Mouse (Mus musculus) stomach, embryonic 15.5 days (tissue): ENCODE data around the gene Lcn2. TPM values are rescaled to one million over a fixed set of nuclear protein-coding genes. Genes with fewer than 3 reads are reported as not detected.
A peak's percentile ranks its signal among the peaks of the same experiment; 100 is the strongest.

Experiments
- ATAC-seq: fragments of 200-750 bp; cut with Nextera tagmentation; 2 replicates; pipeline ENCODE4 v1.8.0; 2017; ENCODE audit warnings: low read depth, moderate number of reproducible peaks, moderate TSS enrichment; ENCODE audit not compliant: insufficient read depth, low FRiP score
- H3K27ac ChIP-seq: fragments of 300-500 bp; sonication (generic); 2 replicates; pipeline ENCODE4 v1.5.1; 2015; ENCODE audit warnings: mild to moderate bottlenecking, inconsistent platforms
- H3K27me3 ChIP-seq: fragments of 300-500 bp; sonication (generic); replicated peaks from 2 replicates; pipeline ENCODE4 v1.6.1; 2015; ENCODE audit warnings: inconsistent platforms
- H3K36me3 ChIP-seq: fragments of 300-500 bp; sonication (generic); 2 replicates; pipeline ENCODE4 v1.6.1; 2015; ENCODE audit warnings: inconsistent platforms
- H3K4me1 ChIP-seq: fragments of 300-500 bp; sonication (generic); 2 replicates; pipeline ENCODE4 v1.6.1; 2015; ENCODE audit warnings: inconsistent platforms
- H3K4me2 ChIP-seq: fragments of 300-500 bp; sonication (generic); 2 replicates; pipeline ENCODE4 v1.6.1; 2015; ENCODE audit warnings: mild to moderate bottlenecking, inconsistent platforms
- H3K4me3 ChIP-seq: fragments of 300-500 bp; sonication (generic); replicated peaks from 2 replicates; pipeline ENCODE4 v1.5.1; 2015; ENCODE audit warnings: inconsistent platforms
- H3K9ac ChIP-seq: fragments of 300-500 bp; sonication (generic); 2 replicates; pipeline ENCODE4 v1.6.1; 2015; ENCODE audit warnings: inconsistent platforms
- H3K9me3 ChIP-seq: fragments of 300-500 bp; sonication (generic); 2 replicates; pipeline ENCODE4 v1.6.1; 2016; ENCODE audit warnings: inconsistent platforms
- WGBS: fragments of 180-500 bp; shearing (Covaris S2); methylation state at CpG from one replicate; pipeline ENCODE4 v1.1.7; 2015; 5-methylcytosine and 5-hydroxymethylcytosine counted together
- polyA plus RNA-seq: library from polyadenylated mRNA; unstranded; fragments of >200 nt; fragmentation: Nextera tagmentation; extraction: Ambion mirVana; gene quantifications from 2 replicates; pipeline ENCODE4 v1.2.1, GENCODE M21; 2015

The Lcn2 gene
- polyA plus RNA-seq, 1 experiment from 2014 or later, result 30.7 TPM

DNA sequence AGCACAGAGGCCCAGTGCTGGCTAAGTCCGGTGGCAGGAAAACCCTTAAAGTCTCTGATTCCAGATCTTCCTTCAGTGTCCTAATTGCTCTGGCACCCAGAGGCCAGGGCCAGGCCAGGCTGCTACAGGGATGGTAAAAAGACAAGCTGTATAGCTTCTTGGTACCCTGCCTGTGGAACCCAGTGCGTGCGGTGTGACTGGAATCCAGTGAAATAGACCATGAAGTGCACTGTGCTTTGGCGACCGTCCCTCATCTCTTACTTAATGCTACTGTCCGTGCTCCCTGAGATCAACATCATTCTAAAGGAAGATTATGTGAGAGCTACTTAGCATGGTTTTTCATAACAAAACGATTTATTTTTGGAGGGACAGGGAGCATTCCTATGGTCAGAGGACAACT lies 23.4 kb upstream of the Lcn2 start:
- peaks cover 3% of the 10 kb centered on the region; the same call in 1 of the 2 replicates for H3K4me1 ChIP-seq
- H3K4me3 ChIP-seq, result no peak overlapping the region
- no peak overlapping the region for H3K4me2 ChIP-seq
- no peaks in the 10 kb centered on the region for H3K27me3 ChIP-seq
- 77% methylated on average over 7 of the region's 7 CpGs for WGBS
- H3K36me3 ChIP-seq, result peaks cover 15% of the 10 kb centered on the region
- no peak overlapping the region for H3K9ac ChIP-seq
- no peaks in the 10 kb centered on the region for H3K9me3 ChIP-seq
- no peak for ATAC-seq
- H3K27ac ChIP-seq, result no peak overlapping the region

- no peak overlapping the region for H3K9ac ChIP-seq
- WGBS, result 57% methylated on average over 25 of the region's 25 CpGs
- no peak overlapping the region for H3K4me3 ChIP-seq
- H3K4me1 ChIP-seq, result peaks cover 3% of the 10 kb centered on the region; the same call in 1 of the 2 replicates
- no peak overlapping the region for H3K4me2 ChIP-seq
- no peaks in the 10 kb centered on the region for H3K27me3 ChIP-seq
- H3K36me3 ChIP-seq, result no peaks in the 10 kb centered on the region
- ATAC-seq, result peak; percentile 48
- H3K9me3 ChIP-seq, result no peaks in the 10 kb centered on the region
- H3K27ac ChIP-seq, result no peak overlapping the region
These were observed 20.7 kb upstream of the Lcn2 start for GRCm38 (mm10) chr2:32408429-32409424.

GRCm38 (mm10) chr2:32407144-32407824 lies 19.2 kb upstream of the Lcn2 start:
- Histone ChIP-seq H3K4me2 (no peak overlapping the region), H3K9me3 (no peaks in the 10 kb centered on the region), H3K4me3 (no peak overlapping the region), H3K36me3 (no peaks in the 10 kb centered on the region), H3K4me1 (peaks cover 3% of the 10 kb centered on the region; the same call in 1 of the 2 replicates), H3K9ac (no peak overlapping the region), H3K27me3 (no peaks in the 10 kb centered on the region), H3K27ac (no peak overlapping the region)
- no peak for ATAC-seq
- whole genome bisulfite sequencing, result 78% methylated on average over 7 of the region's 7 CpGs

- Histone ChIP-seq H3K4me2 (no peak overlapping the region), H3K4me3 (no peak overlapping the region), H3K9ac (no peak overlapping the region), H3K36me3 (peaks cover 6% of the 10 kb centered on the region; the same call in 1 of the 2 replicates), H3K27ac (no peak overlapping the region), H3K4me1 (peaks cover 3% of the 10 kb centered on the region; the same call in 1 of the 2 replicates), H3K9me3 (no peaks in the 10 kb centered on the region), H3K27me3 (no peaks in the 10 kb centered on the region)
- WGBS, result 18% methylated on average over 2 of the region's 2 CpGs
- ATAC-seq, result no peak
These were observed 16.6 kb upstream of the Lcn2 start for GRCm38 (mm10) chr2:32404663-32405062.

DNA sequence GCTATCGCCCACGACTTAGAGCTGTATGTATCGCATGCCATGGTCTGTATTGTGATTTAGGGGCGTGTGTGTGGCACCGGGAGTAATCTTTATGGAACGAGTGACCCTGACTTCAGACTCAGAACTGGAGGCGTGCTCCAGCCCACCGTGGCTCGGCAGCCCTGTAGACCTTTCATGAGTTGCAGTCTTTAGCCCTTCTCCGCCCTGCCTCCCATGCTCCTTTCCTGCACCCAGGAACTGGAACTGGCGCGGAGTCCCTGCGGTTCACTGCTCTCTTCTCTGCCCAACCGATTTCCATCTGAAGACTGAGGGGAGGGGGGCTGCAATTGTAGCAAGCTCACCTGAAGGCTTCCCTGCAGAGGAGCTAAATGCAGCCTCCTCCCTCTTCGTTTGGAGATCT lies 8.6 kb upstream of the Lcn2 start:
- Histone ChIP-seq H3K4me3 (peak overlapping the region; percentile 85), H3K4me2 (peak overlapping the region; percentile 85), H3K27me3 (no peaks in the 10 kb centered on the region), H3K9me3 (no peaks in the 10 kb centered on the region), H3K4me1 (peaks cover 11% of the 10 kb centered on the region), H3K9ac (peak overlapping the region; percentile 88), H3K27ac (peak overlapping the region; percentile 94), H3K36me3 (peaks cover 10% of the 10 kb centered on the region)
- no peak for ATAC-seq
- WGBS, result under 1% methylated on average over 15 of the region's 15 CpGs

- WGBS, result under 1% methylated on average over 59 of the region's 59 CpGs
- Histone ChIP-seq H3K9me3 (no peaks in the 10 kb centered on the region), H3K36me3 (peaks cover 9% of the 10 kb centered on the region), H3K27ac (peak overlapping the region; percentile 94), H3K4me3 (peak overlapping the region; percentile 85), H3K9ac (peak overlapping the region; percentile 88), H3K27me3 (no peaks in the 10 kb centered on the region), H3K4me1 (peaks cover 11% of the 10 kb centered on the region), H3K4me2 (peak overlapping the region; percentile 85)
- peak; percentile 93 for ATAC-seq
These were observed 8.0 kb upstream of the Lcn2 start for GRCm38 (mm10) chr2:32395946-32396621.

DNA sequence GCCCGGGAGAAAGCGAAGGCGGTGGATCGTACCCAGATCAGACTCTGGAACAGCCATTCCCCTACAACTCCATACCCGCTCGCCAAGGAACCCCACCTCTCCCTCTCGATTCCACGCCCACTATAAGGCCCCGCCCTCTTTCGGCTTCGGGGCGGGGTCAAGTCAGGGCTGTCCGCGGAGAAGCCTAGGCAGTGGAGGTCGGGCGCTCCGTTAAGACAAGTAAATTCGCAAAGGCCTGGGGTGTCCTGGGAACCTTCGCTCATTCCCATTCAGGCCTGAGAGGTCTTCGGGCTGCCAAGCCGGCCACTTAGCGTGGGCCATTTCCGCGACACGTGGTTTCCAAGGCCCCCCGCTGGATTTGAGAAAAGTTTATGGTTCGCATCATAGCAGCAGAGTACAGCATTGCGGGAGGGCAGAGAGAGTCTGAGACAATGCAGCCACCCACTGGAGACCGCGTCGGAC lies 7.5 kb upstream of the Lcn2 start, which contains the start of gene Ptges2:
Gene Ptges2, plus strand, starts transcription at position 413 of the 462 bp plus-strand sequence.
- Histone ChIP-seq H3K4me1 (peaks cover 11% of the 10 kb centered on the region), H3K4me3 (peak within 1 kb of the TSS; percentile 85), H3K4me2 (peak within 1 kb of the TSS; percentile 85), H3K27ac (peak within 1 kb of the TSS; percentile 94), H3K9me3 (no peaks in the 10 kb centered on the region), H3K36me3 (peaks cover 4% of the 10 kb centered on the region), H3K27me3 (no peaks in the 10 kb centered on the region), H3K9ac (peak within 1 kb of the TSS; percentile 88)
- ATAC-seq, result peak; percentile 87
- under 1% methylated on average over 31 of the region's 31 CpGs for WGBS

- no peaks in the 10 kb centered on the region for H3K9me3 ChIP-seq
- peak overlapping the region; percentile 85 for H3K4me3 ChIP-seq
- 4% methylated on average over 8 of the region's 8 CpGs for WGBS
- H3K9ac ChIP-seq, result peak overlapping the region; percentile 33
- H3K27me3 ChIP-seq, result no peaks in the 10 kb centered on the region
- peaks cover 11% of the 10 kb centered on the region for H3K4me1 ChIP-seq
- H3K27ac ChIP-seq, result peak overlapping the region; percentile 94
- H3K36me3 ChIP-seq, result peaks cover 3% of the 10 kb centered on the region; the same call in 1 of the 2 replicates
- ATAC-seq, result no peak
- H3K4me2 ChIP-seq, result peak overlapping the region; percentile 85
These were observed 6.9 kb upstream of the Lcn2 start for GRCm38 (mm10) chr2:32394973-32395372.

DNA sequence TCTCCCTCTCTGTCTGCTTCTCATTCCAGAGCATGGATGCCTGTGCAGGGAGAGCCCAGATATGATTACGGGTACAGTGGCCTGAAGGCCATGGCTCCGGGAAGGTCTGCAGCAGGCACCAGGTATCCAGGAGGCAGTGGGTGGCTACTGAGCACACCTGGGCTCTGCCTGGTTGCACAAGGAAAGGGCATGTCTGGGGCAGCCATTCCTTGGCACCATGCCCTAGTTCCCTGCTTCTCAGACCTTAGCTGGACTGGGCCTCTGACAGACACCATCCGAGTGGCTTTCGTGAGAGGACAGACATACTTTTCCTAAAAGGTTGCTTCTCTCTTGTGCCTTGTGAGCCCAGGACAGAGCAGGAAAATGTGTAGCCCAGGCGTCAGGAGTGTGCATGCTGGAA lies 4.0 kb upstream of the Lcn2 start:
- Histone ChIP-seq H3K36me3 (no peaks in the 10 kb centered on the region), H3K27ac (no peak overlapping the region), H3K9me3 (no peaks in the 10 kb centered on the region), H3K27me3 (no peaks in the 10 kb centered on the region), H3K9ac (no peak overlapping the region), H3K4me2 (no peak overlapping the region), H3K4me3 (no peak overlapping the region), H3K4me1 (peaks cover 6% of the 10 kb centered on the region; the same call in 1 of the 2 replicates)
- WGBS, result 83% methylated on average over 5 of the region's 5 CpGs
- no peak for ATAC-seq

DNA sequence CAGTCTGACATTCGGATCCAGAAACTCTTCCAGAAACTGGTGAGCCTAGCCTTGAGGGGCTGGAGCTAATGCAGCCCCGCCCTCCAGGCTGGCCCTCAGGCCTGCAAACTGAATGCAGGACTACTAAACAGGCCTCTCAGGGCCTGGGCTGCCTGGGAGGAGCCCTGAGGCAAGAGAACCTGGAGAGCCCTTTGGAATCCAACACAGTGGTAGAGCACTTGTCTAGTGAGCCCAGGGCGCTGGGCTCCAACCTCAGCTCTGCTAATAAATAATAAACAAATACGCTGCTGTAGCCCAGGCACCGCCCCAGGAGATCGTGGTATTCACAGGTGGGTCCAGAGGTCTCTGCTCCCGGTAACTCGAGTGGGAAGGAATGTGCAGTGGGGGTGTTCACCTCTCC lies 2.8 kb upstream of the Lcn2 start:
- Histone ChIP-seq H3K36me3 (no peaks in the 10 kb centered on the region), H3K4me2 (no peak overlapping the region), H3K4me1 (peaks cover 3% of the 10 kb centered on the region; the same call in 1 of the 2 replicates), H3K9ac (no peak overlapping the region), H3K9me3 (no peaks in the 10 kb centered on the region), H3K27ac (no peak overlapping the region), H3K4me3 (no peak overlapping the region), H3K27me3 (no peaks in the 10 kb centered on the region)
- no peak for ATAC-seq
- whole genome bisulfite sequencing, result 69% methylated on average over 8 of the region's 8 CpGs

DNA sequence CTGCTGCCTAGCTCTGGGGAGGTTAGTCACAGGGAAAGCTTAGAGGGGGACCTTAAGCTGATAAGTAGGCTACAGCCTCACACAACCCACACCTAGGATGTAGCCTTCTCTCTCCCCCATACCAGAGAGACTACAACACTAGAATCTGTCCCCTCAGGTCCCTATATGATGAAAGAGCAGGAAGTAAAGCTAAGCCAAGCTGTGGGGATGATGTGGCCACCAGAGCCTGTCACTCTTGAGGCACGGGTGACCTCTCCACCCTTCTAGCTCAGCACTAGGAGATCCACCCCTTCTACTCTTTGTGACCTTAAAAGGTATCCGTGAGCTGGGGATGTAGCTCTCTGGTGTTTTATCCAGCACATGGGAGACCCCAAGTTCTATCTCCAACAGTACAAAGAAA lies 1.1 kb upstream of the Lcn2 start:
- Histone ChIP-seq H3K4me1 (no peaks in the 10 kb centered on the region), H3K36me3 (no peaks in the 10 kb centered on the region), H3K4me2 (no peak overlapping the region), H3K4me3 (no peak overlapping the region), H3K27ac (no peak overlapping the region), H3K9me3 (no peaks in the 10 kb centered on the region), H3K9ac (no peak overlapping the region), H3K27me3 (no peaks in the 10 kb centered on the region)
- ATAC-seq, result no peak
- 60% methylated on average over 2 of the region's 2 CpGs for WGBS
